Mouse (Mus musculus) kidney, embryonic 14.5 days (tissue): ENCODE data around the gene A930009A15Rik. TPM values are rescaled to one million over a fixed set of nuclear protein-coding genes. Genes with fewer than 3 reads are reported as not detected.

ENCODE experiments used
- ATAC-seq: fragments of 200-750 bp; cut with Nextera tagmentation; 2 replicates; pipeline ENCODE4 v1.8.0; 2017; ENCODE audit warnings: moderate number of reproducible peaks, mild to moderate bottlenecking, moderate TSS enrichment, moderate library complexity; ENCODE audit not compliant: low FRiP score, low TSS enrichment
- H3K27ac ChIP-seq: fragments of 300-500 bp; sonication (generic); 2 replicates; pipeline ENCODE4 v1.5.1; 2014; ENCODE audit warnings: low read depth, mild to moderate bottlenecking, low read length, moderate library complexity, mixed read lengths
- H3K27me3 ChIP-seq: fragments of 300-500 bp; sonication (generic); 2 replicates; pipeline ENCODE4 v1.6.1; 2014; ENCODE audit warnings: mild to moderate bottlenecking, low read length; ENCODE audit not compliant: control insufficient read depth, insufficient read depth
- H3K36me3 ChIP-seq: fragments of 300-500 bp; sonication (generic); 2 replicates; pipeline ENCODE4 v1.6.1; 2014; ENCODE audit warnings: low read length, mixed read lengths; ENCODE audit not compliant: control insufficient read depth, insufficient read depth
- H3K4me1 ChIP-seq: fragments of 300-500 bp; sonication (generic); 2 replicates; pipeline ENCODE4 v1.6.1; 2014; ENCODE audit warnings: low read length, mixed read lengths; ENCODE audit not compliant: control insufficient read depth, insufficient read depth
- H3K4me2 ChIP-seq: fragments of 300-500 bp; sonication (generic); replicated peaks from 2 replicates; pipeline ENCODE4 v1.6.1; 2014; ENCODE audit warnings: low read depth, mild to moderate bottlenecking, low read length
- H3K4me3 ChIP-seq: fragments of 300-500 bp; sonication (generic); 2 replicates; pipeline ENCODE4 v1.5.1; 2014; ENCODE audit warnings: mild to moderate bottlenecking, low read length
- H3K9ac ChIP-seq: fragments of 300-500 bp; sonication (generic); 2 replicates; pipeline ENCODE4 v1.6.1; 2014; ENCODE audit warnings: low read depth, mild to moderate bottlenecking, low read length, moderate library complexity
- H3K9me3 ChIP-seq: fragments of 300-500 bp; sonication (generic); 2 replicates; pipeline ENCODE4 v1.6.1; 2016; ENCODE audit warnings: low read length; ENCODE audit not compliant: control insufficient read depth
- WGBS: fragments of 180-500 bp; shearing (Covaris S2); extraction: QIAGEN DNeasy Blood & Tissue Kit; methylation state at CpG from one replicate; pipeline ENCODE4 v1.1.7; 2014; 5-methylcytosine and 5-hydroxymethylcytosine counted together
- polyA plus RNA-seq: library from polyadenylated mRNA; unstranded; fragments of >200 nt; fragmentation: Nextera tagmentation; extraction: Ambion mirVana; gene quantifications from 2 replicates; pipeline ENCODE4 v1.2.1, GENCODE M21; 2014

A930009A15Rik gene
- polyA plus RNA-seq, 1 experiment from 2014 or later, result 0.37 TPM

- H3K4me2 ChIP-seq, result no peak overlapping the region
- no peaks in the 10 kb centered on the region for H3K9me3 ChIP-seq
- H3K4me3 ChIP-seq, result no peak overlapping the region
- H3K36me3 ChIP-seq, result no peaks in the 10 kb centered on the region
- H3K27me3 ChIP-seq, result no peaks in the 10 kb centered on the region
- no peak overlapping the region for H3K9ac ChIP-seq
- peaks cover 4% of the 10 kb centered on the region; the same call in 1 of the 2 replicates for H3K4me1 ChIP-seq
- no peak overlapping the region for H3K27ac ChIP-seq
- WGBS, result 81% methylated on average over 7 of the region's 7 CpGs
- ATAC-seq, result no peak
Observed at GRCm38 (mm10) chr10:115623481-115623880, 53.7 kb downstream of the A930009A15Rik start.

- no peaks in the 10 kb centered on the region for H3K36me3 ChIP-seq
- peaks cover 4% of the 10 kb centered on the region; the same call in 1 of the 2 replicates for H3K4me1 ChIP-seq
- no peaks in the 10 kb centered on the region for H3K27me3 ChIP-seq
- H3K4me3 ChIP-seq, result no peak overlapping the region
- no peak overlapping the region for H3K4me2 ChIP-seq
- no peak overlapping the region for H3K27ac ChIP-seq
- ATAC-seq, result 0 out of 2 replicates have a peak, but pooled peaks have one; percentile 46
- WGBS, result 50% methylated on average over 15 of the region's 15 CpGs
- H3K9ac ChIP-seq, result no peak overlapping the region
- H3K9me3 ChIP-seq, result no peaks in the 10 kb centered on the region
Observed at GRCm38 (mm10) chr10:115623956-115624671, 54.3 kb downstream of the A930009A15Rik start.

DNA sequence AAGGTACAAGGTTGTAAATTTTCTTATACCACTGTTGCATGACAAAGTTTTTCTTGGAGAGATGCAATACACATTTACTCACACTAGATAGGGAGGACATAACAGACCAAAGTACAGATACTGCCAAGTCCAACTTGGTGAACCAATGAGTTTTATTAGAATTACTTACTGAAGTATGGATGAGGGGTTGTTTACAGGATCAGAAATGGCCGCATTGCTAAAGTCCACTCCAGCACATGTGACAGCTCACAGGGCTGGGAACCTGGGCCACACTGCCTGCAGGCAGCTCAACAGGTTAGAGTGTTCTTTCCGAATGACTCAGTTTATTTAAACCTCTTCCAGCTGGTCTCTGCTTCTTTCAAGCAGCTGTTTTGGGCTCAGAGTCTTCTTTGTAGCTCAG is 55.2 kb downstream of the A930009A15Rik start:
- no peak overlapping the region for H3K4me3 ChIP-seq
- peaks cover 4% of the 10 kb centered on the region; the same call in 1 of the 2 replicates for H3K4me1 ChIP-seq
- H3K9ac ChIP-seq, result no peak overlapping the region
- ATAC-seq, result no peak
- no peak overlapping the region for H3K4me2 ChIP-seq
- WGBS, result 88% methylated on average over 2 of the region's 2 CpGs
- no peak overlapping the region for H3K27ac ChIP-seq
- no peaks in the 10 kb centered on the region for H3K9me3 ChIP-seq
- no peaks in the 10 kb centered on the region for H3K27me3 ChIP-seq
- no peaks in the 10 kb centered on the region for H3K36me3 ChIP-seq

GRCm38 (mm10) chr10:115626678-115627077 is 56.9 kb downstream of the A930009A15Rik start:
- whole genome bisulfite sequencing, result 83% methylated on average over 6 of the region's 6 CpGs
- Histone ChIP-seq H3K36me3 (no peaks in the 10 kb centered on the region), H3K27me3 (no peaks in the 10 kb centered on the region), H3K9me3 (no peaks in the 10 kb centered on the region), H3K4me2 (no peak overlapping the region), H3K4me3 (no peak overlapping the region), H3K9ac (no peak overlapping the region), H3K27ac (no peak overlapping the region), H3K4me1 (peaks cover 4% of the 10 kb centered on the region; the same call in 1 of the 2 replicates)
- ATAC-seq, result no peak

Other genes with a start within 250 kb of the A930009A15Rik start
- 18.8 and 35.5 TPM in 2 replicates for gene Tmem19, start 207.5 kb upstream of the A930009A15Rik start, polyA plus RNA-seq
- gene Thap2, start 185.5 kb upstream of the A930009A15Rik start, polyA plus RNA-seq, result 21.5 and 25.1 TPM in 2 replicates
- 29.2 and 31.1 TPM in 2 replicates for gene Zfc3h1, start 185.0 kb upstream of the A930009A15Rik start, polyA plus RNA-seq
- 5.8 and 8.0 TPM in 2 replicates for gene Lgr5, start 17.8 kb downstream of the A930009A15Rik start, polyA plus RNA-seq
- 26.9 and 31.3 TPM in 2 replicates for gene Tspan8, start 246.8 kb downstream of the A930009A15Rik start, polyA plus RNA-seq